Mouse (Mus musculus) small intestine, adult 2 months (tissue): ENCODE results near the gene Lrrc8d.

ENCODE experiments used
- CTCF ChIP-seq: fragments of 200-500 bp; IDR thresholded peaks from 2 replicates; pipeline ENCODE4 v1.5.1; 2012; ENCODE audit warnings: low read depth, mild to moderate bottlenecking, control low read depth, inconsistent platforms, low read length, moderate library complexity, mixed read lengths; ENCODE audit not compliant: insufficient replicate concordance, insufficient read length; ENCODE audit errors: extremely low read depth
- POLR2A ChIP-seq: fragments of 200-500 bp; IDR thresholded peaks from 2 replicates; pipeline ENCODE4 v1.6.1; 2012; ENCODE audit warnings: low read depth, mild to moderate bottlenecking, control low read depth, inconsistent platforms, low read length, moderate library complexity

- TF ChIP-seq CTCF (no peak), POLR2A (no peak)
Measured at GRCm38 (mm10) chr5:105873774-105874173, 174.0 kb downstream of the Lrrc8d start.
